Mouse (Mus musculus) cortical plate, adult 2 months (tissue): ENCODE results near the gene Apbb2. TPM values are rescaled to one million over a fixed set of nuclear protein-coding genes. Genes with fewer than 3 reads are reported as not detected.
A peak's percentile ranks its signal among the peaks of the same experiment; 100 is the strongest.

Experiments used
- H3K27ac ChIP-seq: fragments of 200-500 bp; 2 replicates; pipeline ENCODE4 v1.5.1; 2012; ENCODE audit warnings: low read length, control low read depth, inconsistent platforms; ENCODE audit not compliant: insufficient read depth
- H3K4me1 ChIP-seq: fragments of 200-500 bp; 2 replicates; pipeline ENCODE4 v1.6.1; 2011; ENCODE audit warnings: low read length; ENCODE audit not compliant: control insufficient read depth, insufficient read depth
- H3K4me3 ChIP-seq: fragments of 200-500 bp; 2 replicates; pipeline ENCODE4 v1.5.1; 2011; ENCODE audit warnings: mild to moderate bottlenecking, low read length, control low read depth; ENCODE audit not compliant: insufficient read depth
- CTCF ChIP-seq: fragments of 200-500 bp; IDR thresholded peaks from 2 replicates; pipeline ENCODE4 v1.5.1; 2011; ENCODE audit warnings: mild to moderate bottlenecking, control low read depth, low read length; ENCODE audit not compliant: insufficient read depth; ENCODE audit errors: extremely low read depth
- POLR2A ChIP-seq: fragments of 200-500 bp; IDR thresholded peaks from 2 replicates; pipeline ENCODE4 v1.6.1; 2011; ENCODE audit warnings: mild to moderate bottlenecking, low read length, control low read depth; ENCODE audit not compliant: insufficient read depth; ENCODE audit errors: extremely low read depth
- polyA plus RNA-seq: library from polyadenylated mRNA; depleted of rRNA; stranded (reverse); fragments of >200 nt; gene quantifications from 2 replicates; pipeline ENCODE4 v1.2.3, GENCODE M21; 2012

The Apbb2 gene
- polyA plus RNA-seq, 1 experiment, result 28.8 TPM

- Histone ChIP-seq H3K27ac (no peak overlapping the region), H3K4me3 (no peak overlapping the region), H3K4me1 (0 out of 2 replicates have a peak, but pooled peaks cover 2% of the 10 kb centered on the region)
- TF ChIP-seq CTCF (no peak), POLR2A (no peak)
These were observed 244.2 kb downstream of the Apbb2 start for GRCm38 (mm10) chr5:66374413-66374812.

GRCm38 (mm10) chr5:66373515-66374164 lies 244.9 kb downstream of the Apbb2 start:
- H3K27ac ChIP-seq, result no peak overlapping the region
- H3K4me1 ChIP-seq, result 0 out of 2 replicates have a peak, but pooled peaks cover 2% of the 10 kb centered on the region
- TF ChIP-seq CTCF, result no peak
- TF ChIP-seq POLR2A, result no peak
- no peak overlapping the region for H3K4me3 ChIP-seq

GRCm38 (mm10) chr5:66371131-66371530 lies 247.5 kb downstream of the Apbb2 start:
- Histone ChIP-seq H3K4me1 (no peaks in the 10 kb centered on the region), H3K4me3 (no peak overlapping the region), H3K27ac (no peak overlapping the region)
- TF ChIP-seq POLR2A (no peak), CTCF (no peak)

- peak; percentile 90 for TF ChIP-seq CTCF
- TF ChIP-seq POLR2A, result no peak
- Histone ChIP-seq H3K4me3 (no peak overlapping the region), H3K27ac (no peak overlapping the region), H3K4me1 (no peaks in the 10 kb centered on the region)
These were observed 249.6 kb downstream of the Apbb2 start for GRCm38 (mm10) chr5:66368966-66369365.

- no peaks in the 10 kb centered on the region for H3K4me1 ChIP-seq
- H3K4me3 ChIP-seq, result no peak overlapping the region
- no peak overlapping the region for H3K27ac ChIP-seq
- TF ChIP-seq CTCF (no peak), POLR2A (no peak)
These were observed 250.9 kb downstream of the Apbb2 start for GRCm38 (mm10) chr5:66367641-66368040.

GRCm38 (mm10) chr5:66363274-66364261 lies 255.0 kb downstream of the Apbb2 start:
- no peak for TF ChIP-seq CTCF
- no peak for TF ChIP-seq POLR2A
- Histone ChIP-seq H3K4me3 (no peak overlapping the region), H3K4me1 (no peaks in the 10 kb centered on the region), H3K27ac (no peak overlapping the region)

GRCm38 (mm10) chr5:66360739-66361138 lies 257.8 kb downstream of the Apbb2 start:
- no peak for TF ChIP-seq POLR2A
- TF ChIP-seq CTCF, result no peak
- H3K4me3 ChIP-seq, result no peak overlapping the region
- H3K27ac ChIP-seq, result no peak overlapping the region
- no peaks in the 10 kb centered on the region for H3K4me1 ChIP-seq

- Histone ChIP-seq H3K4me3 (no peak overlapping the region), H3K4me1 (no peaks in the 10 kb centered on the region), H3K27ac (no peak overlapping the region)
- no peak for TF ChIP-seq POLR2A
- no peak for TF ChIP-seq CTCF
These were observed 258.7 kb downstream of the Apbb2 start for GRCm38 (mm10) chr5:66359742-66360423.

- Histone ChIP-seq H3K4me3 (no peak overlapping the region), H3K27ac (no peak overlapping the region), H3K4me1 (no peaks in the 10 kb centered on the region)
- no peak for TF ChIP-seq CTCF
- no peak for TF ChIP-seq POLR2A
These were observed 263.4 kb downstream of the Apbb2 start for GRCm38 (mm10) chr5:66355147-66355546.
